Mouse (Mus musculus) cerebellum, adult 8-10 months (tissue): ENCODE results near the gene Zfp366.

ENCODE experiments used
- DNase-seq: peaks from one replicate; pipeline ENCODE4 v3.0.0; 2022

Zfp366 gene

GRCm38 (mm10) chr13:99186859-99187258, 2.2 kb downstream of the Zfp366 start:
- DNase-seq: no peak

DNA sequence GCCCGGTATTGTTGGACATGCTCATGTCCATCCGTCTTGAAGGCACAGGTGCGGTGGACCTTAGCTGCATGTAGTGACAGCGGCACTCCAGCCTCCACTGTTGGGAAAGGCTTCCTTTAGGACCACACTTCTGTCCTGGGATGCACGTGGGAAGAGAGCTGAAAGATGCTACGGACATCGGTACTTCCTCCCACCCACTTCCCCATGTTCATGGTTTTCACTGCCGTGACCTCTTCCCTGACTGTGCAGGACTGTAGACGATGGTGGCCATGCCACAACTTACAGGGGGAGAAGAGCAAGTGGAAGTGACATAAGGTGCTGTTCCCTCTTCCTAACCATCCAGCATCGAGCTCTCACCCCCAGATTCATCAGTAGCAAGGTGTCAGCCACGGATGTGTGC, 2.8 kb downstream of the Zfp366 start:
- DNase-seq: no peak

DNA sequence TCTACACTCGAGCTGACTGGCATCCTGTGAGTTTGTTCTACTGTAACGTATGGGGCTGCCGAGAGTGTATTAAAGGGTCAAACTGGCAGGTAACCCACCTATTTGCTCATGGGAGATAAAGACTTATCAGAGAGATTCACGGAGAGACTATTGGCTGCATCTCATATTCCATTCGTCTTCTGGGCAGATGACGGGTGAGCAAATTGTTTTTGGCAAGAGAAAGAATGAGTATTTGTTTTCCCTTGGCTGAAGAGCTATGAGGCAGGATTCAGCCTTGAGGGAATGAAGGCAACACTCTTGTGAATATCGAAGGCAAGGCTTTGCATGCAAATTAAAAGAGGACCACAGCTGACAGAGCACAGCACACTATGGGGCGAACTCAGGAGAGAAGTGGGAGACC, 4.0 kb downstream of the Zfp366 start:
- no peak for DNase-seq

GRCm38 (mm10) chr13:99189671-99190070, 5.0 kb downstream of the Zfp366 start:
- DNase-seq: no peak

DNA sequence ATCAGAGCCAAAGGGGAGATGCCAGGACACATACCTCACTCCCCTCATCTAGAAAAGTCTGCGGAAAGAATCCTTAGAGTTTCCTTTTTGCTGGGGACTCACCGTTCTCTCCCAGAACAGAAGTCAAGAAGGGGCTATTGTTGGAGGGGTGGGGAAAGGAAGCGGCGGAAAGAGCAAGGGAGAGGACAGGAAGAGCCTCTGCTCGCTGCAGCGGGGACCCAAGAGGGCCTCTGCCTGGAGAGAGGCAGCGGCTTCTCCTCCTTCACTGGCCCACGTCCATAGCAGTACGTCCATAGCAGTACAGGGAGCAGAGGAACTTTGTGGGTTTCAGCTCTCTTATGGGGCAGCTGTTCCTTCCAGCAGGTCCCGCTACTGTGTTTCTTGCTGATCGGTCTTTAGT, 5.8 kb downstream of the Zfp366 start:
- no peak for DNase-seq

- DNase-seq: no peak
Measured at GRCm38 (mm10) chr13:99191063-99191462, 6.4 kb downstream of the Zfp366 start.

DNA sequence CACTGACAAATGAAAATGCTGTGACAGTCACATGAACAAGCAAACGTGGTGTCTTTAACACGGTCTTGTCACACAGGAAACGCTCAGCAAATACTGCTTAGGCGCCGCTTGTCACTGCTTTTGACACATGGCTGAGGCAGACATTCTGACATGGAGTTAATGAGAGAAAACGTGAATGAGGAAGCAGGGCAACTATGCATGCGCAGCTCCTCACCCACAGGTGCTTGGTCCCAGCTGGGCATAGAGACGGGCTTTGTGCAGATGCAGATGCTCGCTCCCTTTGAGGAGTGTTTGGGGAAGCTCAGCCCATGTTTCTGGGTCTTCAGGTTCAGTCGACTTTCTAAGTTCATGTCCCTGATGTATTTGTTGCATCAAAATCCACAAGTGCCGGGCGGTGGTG, 11.7 kb downstream of the Zfp366 start:
- no peak for DNase-seq

GRCm38 (mm10) chr13:99196865-99197264, 12.2 kb downstream of the Zfp366 start:
- no peak for DNase-seq

DNA sequence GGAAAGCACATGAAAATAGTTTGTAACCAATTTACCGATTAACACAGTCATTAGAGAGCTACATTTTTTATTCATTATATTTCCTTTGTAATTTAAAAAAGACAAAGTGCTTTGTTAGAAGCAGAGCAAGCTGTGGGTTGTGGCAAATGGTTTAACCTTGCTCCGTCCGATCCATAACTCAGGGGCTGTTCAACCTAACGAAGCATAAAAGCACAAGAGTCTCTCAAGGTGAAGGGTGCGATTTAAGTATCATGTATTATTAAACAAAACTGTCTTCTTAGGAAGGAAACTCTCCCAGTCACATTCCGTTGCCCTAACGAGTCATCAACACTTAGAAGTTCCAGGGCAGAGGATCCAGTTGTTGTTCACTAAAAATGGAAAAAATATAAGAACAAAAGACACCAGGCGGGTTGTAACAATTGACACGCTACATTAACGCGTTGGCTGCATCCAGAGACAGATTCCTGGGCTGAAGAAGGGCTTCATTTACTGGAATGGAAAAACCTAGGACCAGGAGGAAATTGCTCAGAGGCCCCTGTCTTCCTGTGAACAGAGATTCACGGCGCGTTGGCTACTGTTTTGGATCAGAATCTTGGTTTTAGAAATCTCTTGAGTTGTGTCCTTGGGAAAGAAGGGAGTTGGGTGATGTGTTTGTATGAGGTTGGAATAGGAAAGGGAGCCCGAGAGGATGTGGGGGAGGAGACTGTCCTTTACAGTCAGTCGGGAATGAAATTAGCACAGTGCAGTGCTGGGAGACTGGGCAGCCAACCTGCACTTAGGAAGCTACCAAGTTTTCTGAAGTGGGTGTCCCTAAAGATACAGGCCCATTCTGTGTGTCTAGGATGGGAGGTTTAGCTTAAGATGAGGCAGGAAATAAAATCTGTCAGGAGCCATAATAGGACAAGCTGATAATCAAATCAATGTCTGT, 17.3 kb downstream of the Zfp366 start:
- DNase-seq: no peak

DNA sequence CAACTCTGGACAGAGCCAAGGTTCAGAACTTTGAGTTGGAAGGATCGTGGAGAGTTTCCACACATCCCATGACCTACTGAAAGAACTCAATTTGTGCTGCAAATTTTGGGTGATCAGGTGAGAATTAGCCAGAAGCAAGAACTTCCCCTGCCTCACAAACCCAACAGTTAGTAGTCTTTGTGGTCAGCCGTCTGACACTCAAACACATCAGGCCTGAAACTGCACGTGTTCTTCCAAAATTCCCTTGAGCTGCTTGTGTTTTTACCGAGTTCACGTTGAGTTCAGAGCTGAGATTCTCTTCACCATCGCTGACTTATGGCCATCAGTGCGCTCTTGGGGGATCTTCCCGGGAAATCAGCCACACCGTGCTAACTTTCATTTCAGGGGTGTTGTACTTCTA, 22.6 kb downstream of the Zfp366 start:
- no peak for DNase-seq

- no peak for DNase-seq
Measured at GRCm38 (mm10) chr13:99209859-99210258, 25.2 kb downstream of the Zfp366 start.

GRCm38 (mm10) chr13:99210837-99211236, 26.2 kb downstream of the Zfp366 start:
- DNase-seq: no peak

- DNase-seq: no peak
Measured at GRCm38 (mm10) chr13:99212976-99213375, 28.4 kb downstream of the Zfp366 start.

- DNase-seq: no peak
Measured at GRCm38 (mm10) chr13:99216005-99216404, 31.4 kb downstream of the Zfp366 start.

- DNase-seq: no peak
Measured at GRCm38 (mm10) chr13:99217984-99218383, 33.4 kb downstream of the Zfp366 start.

- no peak for DNase-seq
Measured at GRCm38 (mm10) chr13:99219586-99219985, 35.0 kb downstream of the Zfp366 start.

DNA sequence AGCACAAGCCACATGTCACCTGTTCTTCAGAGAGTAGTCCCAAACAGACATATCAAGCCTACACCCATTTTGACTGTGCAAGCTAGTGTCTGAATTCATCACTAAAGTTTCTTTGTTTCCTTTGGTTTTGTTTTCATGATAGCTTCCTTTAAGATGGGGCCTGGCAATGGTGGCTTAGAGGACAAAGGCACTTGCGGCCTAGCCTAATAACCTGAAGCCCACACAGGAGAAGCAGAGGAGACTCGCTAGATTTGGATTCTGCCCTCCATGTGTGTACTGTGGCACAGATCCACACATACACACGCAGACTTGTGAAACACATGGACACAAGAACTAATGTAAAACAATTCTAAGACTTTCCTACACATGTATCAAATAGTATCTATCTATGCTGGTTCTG, 37.4 kb downstream of the Zfp366 start:
- DNase-seq: no peak

DNA sequence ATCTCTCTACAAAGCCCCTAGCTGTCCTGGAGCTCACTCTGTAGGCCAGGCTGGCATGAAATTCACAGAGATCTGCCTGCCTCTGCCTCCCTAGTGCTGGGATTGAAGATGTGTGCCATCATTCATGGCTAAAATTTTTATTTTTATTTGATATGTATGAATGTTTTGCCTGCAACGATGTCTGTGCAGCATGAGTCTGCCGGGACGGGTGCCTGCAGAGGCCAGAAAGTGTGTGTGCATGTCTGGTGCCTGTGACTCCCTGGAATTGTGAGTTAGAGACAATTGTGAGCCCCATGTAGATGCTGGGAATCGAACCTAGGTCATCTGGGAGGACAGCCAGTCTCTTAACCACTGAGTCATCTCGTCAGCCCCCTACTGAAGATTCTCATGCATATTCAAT, 37.9 kb downstream of the Zfp366 start:
- no peak for DNase-seq

DNA sequence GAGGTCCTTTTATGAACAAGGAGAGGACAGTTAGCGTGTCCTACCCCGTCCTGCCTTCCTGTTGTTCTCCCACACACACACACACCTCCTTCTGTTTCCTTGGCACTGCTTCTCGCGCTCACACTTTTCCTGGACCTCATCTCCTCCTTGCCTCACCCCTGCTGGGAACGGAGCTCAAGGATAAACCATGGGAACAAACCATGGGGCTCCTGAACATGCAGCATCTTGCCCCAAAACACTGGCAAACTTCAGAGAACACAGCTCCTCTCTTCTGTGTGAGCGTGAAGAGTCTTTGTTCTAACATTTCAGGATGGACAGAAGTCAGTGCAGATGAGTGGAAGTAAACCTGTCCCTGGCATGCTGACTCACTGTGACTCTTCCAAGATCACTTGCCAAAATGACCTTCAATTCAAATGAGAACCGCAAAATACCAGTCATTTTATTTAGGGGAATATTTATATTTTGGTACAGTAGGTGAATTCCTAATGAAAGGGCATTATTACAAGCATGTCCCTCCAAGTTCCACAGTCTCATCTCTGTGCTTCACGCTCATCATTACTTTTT, 38.8 kb downstream of the Zfp366 start:
- DNase-seq: peak; percentile 22

DNA sequence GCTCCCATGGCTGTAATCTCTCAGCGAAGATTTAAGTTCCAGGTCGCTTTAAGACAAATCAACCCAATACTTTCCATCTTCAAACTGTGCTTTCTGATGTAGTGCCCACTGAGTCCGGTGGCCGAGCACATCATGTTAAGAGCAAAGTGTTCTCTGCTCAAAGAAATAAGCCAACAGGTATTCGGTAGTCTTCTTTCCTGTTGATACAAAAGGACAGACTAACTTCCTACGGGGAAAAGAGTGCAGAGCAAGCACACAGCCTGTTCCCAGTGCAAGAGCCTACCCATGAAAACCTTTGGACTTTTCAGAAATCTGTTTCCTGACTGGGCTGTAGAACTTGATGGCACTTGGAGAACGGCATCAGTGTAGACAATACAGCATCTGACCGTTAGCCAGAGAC, 39.3 kb downstream of the Zfp366 start:
- DNase-seq: no peak

DNA sequence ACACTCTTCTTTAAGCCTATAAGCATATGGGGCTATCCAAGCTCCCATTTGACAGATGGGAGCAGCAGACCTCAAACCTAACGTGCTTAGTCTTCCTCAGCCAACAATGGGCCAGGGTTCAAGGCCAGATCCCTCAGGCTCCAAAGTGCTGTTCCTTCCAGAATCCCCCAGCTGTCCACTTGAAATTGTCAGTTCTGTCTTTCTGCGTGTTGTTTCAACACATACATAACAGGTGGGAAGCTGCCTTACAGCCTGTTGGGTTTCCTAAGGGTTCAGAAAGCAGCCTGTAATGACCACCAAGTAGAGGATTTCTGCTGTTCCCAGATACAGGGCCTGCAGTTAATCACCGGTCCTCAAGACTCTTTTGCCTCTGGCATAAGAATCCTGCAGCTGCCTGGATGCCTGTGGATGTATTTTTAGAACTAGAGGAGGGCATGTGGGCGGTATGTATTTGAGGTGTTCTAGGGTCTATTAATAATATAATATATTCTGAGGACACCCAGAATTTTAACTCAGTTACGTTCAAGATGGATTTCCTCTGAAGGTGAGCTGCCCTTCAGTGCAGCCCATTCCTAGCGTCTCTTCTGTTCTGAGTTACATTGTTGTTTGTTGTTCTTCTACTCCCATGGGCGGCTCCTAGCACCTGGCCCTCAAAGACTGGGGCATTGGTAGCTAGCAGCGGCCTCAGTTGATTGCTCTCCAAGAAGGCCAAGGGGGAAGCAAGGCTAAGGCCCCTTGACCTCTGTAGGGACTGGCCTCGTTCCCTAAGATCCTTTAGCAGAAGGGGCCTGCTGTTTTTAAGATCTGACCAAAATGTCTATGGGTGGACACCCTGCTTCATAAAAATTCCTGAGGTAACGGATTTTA, 41.0 kb downstream of the Zfp366 start:
- no peak for DNase-seq

DNA sequence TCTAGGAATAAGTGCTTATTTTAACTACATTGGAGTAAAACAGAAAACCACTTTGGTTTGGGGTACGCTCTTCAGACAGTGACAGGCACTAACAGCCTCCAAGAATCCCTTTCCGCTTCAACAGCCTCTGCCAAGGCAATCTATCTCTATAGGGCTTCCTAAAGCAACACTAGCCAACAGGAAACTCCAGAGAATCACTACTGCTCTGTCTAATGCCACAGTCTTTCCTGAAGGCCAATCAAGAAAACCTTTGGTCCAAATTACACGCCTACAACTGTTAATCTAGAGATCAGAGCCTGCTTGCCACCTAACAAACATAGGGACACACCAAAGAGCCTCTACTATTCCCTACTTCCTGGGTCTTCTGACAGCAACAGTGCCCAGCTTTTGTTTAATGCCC, 42.2 kb downstream of the Zfp366 start:
- no peak for DNase-seq

DNA sequence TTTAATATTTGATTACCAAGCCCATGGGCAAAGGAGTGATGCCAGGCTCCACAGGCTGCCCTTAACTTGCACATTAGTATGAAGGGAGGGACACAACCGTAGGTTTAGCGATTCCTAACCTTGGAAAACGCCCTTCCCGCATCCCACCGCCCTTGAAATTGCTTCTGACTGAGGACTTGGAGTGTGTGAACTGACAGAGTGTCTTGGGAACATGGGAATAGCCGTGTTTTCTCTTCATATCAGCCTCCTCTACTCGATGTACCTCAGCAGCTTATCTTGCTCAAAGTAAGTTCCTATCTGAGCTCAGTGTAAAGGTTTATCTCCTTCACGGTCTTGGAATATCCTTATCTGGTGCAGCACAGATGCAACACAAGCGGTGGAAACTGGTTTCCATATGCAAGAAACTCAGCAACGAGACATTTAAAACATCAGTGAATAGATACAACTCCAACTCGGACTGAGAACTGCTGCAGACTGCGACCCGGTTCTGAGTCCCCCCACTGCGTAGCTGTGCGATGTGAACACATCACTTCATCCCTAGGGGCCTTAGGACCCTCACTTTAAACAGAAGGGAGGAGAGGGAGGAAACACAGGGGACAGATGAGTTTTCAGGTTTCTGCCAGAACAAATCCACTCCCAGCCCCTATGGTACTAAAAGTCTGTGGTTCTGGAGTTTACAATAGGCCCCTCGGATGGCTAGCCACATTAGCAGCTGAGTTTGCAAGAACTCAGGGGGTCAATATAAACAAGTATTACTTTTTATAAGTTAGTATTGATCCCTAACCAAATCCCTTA, 43.0 kb downstream of the Zfp366 start:
- DNase-seq: no peak
